Mouse (Mus musculus): Measurements from ENCODE around the gene Zfhx3. TPM values are rescaled to one million over a fixed set of nuclear protein-coding genes. Genes with fewer than 3 reads are reported as not detected.

Gene Zfhx3
- polyA plus RNA-seq, 1 experiment from 2014 or later, result 1.2 TPM

DNA sequence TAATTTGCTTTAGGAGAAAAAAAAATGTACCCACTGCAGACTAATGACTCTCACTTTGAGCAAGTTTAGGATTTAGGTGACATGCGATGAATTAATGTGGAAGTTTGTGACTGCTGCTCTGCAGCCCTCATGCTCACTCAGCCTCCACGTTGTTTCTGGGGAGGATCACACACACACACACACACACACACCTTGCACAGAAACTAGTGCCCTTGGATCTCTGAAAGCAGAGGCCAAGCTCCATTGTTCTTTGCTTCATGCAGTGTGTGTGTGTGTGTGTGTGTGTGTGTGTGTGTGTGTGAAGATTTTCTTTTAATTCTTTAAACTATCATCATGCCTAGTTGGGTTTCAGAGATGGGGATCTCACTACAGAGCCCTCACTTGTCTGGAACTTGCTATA is 1020.7 kb downstream of the Zfhx3 start:
- Histone ChIP-seq H3K4me2 (ENCODE audit: low read depth, low read length) (no peak overlapping the region), H3K9me3 (replicated peaks; ENCODE audit: control insufficient read depth, low read length) (no peaks in the 10 kb centered on the region), H3K27ac (ENCODE audit: low read length) (no peak overlapping the region), H3K9ac (ENCODE audit: low read depth, low read length) (no peak overlapping the region), H3K27me3 (ENCODE audit: control insufficient read depth, insufficient read depth, low read depth, low read length) (no peaks in the 10 kb centered on the region), H3K36me3 (ENCODE audit: control insufficient read depth, insufficient read depth) (no peaks in the 10 kb centered on the region), H3K4me1 (ENCODE audit: control insufficient read depth, low read depth, low read length) (no peaks in the 10 kb centered on the region), H3K4me3 (ENCODE audit: low read depth, low read length) (no peak overlapping the region)
- ATAC-seq (ENCODE audit: low read depth), result no peak
- WGBS (ENCODE audit: insufficient replicate concordance), result 63% methylated on average over 2 of the region's 2 CpGs

DNA sequence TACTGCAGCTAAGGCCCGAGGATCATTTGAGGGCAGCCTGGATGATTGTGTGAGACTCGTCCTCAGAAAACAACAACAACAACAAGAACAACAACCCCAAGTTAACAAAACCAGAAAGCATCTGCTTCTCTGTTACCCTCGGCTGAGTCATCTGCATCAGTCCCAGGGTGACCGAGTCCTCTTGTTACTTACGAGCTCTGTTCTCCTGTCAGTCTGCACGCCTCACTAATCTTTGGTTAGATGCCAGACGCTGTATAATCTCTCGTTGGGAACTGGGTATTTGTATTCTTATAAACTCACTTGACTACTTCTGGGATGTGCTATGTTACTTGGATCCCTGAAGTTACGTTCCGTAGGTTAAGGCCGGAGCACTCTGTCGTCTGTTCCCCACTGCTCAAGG is 1023.6 kb downstream of the Zfhx3 start:
- Histone ChIP-seq H3K36me3 (ENCODE audit: control insufficient read depth, insufficient read depth) (no peaks in the 10 kb centered on the region), H3K9me3 (replicated peaks; ENCODE audit: control insufficient read depth, low read length) (no peaks in the 10 kb centered on the region), H3K27me3 (ENCODE audit: control insufficient read depth, insufficient read depth, low read depth, low read length) (no peaks in the 10 kb centered on the region), H3K27ac (ENCODE audit: low read length) (no peak overlapping the region), H3K4me1 (ENCODE audit: control insufficient read depth, low read depth, low read length) (no peaks in the 10 kb centered on the region), H3K9ac (ENCODE audit: low read depth, low read length) (no peak overlapping the region), H3K4me3 (ENCODE audit: low read depth, low read length) (no peak overlapping the region), H3K4me2 (ENCODE audit: low read depth, low read length) (no peak overlapping the region)
- 73% methylated on average over 12 of the region's 12 CpGs for WGBS (ENCODE audit: insufficient replicate concordance)
- no peak for ATAC-seq (ENCODE audit: low read depth)

DNA sequence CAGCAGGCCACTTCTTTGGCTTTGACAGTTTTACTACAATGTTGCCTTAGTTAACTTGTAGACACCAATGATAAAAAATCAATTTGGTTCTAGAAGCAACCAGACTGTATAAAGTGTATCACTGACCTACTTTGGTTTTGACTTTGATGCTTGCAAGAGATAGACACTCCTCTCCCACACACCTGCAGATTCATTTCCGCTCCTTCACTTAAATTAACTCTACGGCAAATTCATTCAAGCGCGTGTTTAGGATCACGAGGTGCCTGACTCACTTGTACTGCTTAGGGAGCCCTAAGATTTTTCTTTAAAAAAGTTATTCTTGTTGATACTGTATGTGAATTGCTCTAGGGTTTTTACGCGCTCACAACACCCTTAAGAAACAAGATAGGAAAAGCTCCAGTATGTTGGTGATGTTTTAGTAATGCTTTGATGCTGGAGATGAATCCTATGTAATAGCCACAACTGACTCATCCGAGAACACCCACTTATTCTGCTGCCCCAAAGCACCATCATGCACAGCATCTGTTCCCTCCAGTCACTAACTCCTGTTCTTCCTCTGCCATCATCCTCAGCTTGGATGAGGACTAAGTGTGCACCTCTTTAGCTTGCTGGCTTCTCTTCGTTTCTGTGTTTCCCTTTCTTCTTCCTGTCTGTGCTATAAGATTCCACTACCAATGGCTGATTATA is 1031.3 kb downstream of the Zfhx3 start:
- Histone ChIP-seq H3K4me3 (ENCODE audit: low read depth, low read length) (no peak overlapping the region), H3K27me3 (ENCODE audit: control insufficient read depth, insufficient read depth, low read depth, low read length) (no peaks in the 10 kb centered on the region), H3K4me2 (ENCODE audit: low read depth, low read length) (no peak overlapping the region), H3K36me3 (ENCODE audit: control insufficient read depth, insufficient read depth) (no peaks in the 10 kb centered on the region), H3K9ac (ENCODE audit: low read depth, low read length) (no peak overlapping the region), H3K4me1 (ENCODE audit: control insufficient read depth, low read depth, low read length) (no peaks in the 10 kb centered on the region), H3K9me3 (replicated peaks; ENCODE audit: control insufficient read depth, low read length) (no peaks in the 10 kb centered on the region), H3K27ac (ENCODE audit: low read length) (no peak overlapping the region)
- no peak for ATAC-seq (ENCODE audit: low read depth)
- 73% methylated on average over 9 of the region's 9 CpGs for WGBS (ENCODE audit: insufficient replicate concordance)

DNA sequence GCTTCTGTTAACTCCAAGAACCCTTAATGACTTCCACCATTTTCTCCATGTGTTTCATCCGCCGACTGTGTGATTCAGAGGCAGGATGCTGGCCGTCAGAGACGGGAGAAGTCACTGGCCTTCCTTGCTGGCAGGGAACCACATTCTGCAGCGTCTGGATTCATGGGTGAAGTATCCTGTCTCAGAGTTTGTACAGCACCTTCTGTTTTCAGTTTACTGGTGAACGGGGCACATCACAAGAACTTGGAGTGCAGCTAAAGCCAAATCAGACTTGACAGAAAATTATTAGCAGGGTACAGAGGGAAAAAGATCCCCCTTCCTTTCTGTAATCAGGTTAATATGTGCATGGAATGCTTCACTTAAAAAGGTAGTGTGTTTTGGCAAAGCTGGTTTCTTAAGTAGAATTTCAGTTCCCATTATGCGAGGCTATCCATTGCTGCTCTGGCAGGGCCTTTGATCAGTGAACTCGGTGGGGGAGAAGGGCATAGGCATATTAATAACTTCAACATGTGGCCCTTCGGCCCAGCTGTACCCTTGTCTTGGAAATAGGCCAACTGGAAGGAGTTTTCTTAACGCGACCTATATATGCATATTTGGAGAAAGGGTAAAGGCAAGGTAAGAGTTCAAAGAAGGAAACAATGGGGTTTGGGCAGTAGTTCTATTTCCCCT is 1035.4 kb downstream of the Zfhx3 start:
- no peaks in the 10 kb centered on the region for H3K9me3 ChIP-seq (replicated peaks; ENCODE audit: control insufficient read depth, low read length)
- ATAC-seq (ENCODE audit: low read depth), result no peak

DNA sequence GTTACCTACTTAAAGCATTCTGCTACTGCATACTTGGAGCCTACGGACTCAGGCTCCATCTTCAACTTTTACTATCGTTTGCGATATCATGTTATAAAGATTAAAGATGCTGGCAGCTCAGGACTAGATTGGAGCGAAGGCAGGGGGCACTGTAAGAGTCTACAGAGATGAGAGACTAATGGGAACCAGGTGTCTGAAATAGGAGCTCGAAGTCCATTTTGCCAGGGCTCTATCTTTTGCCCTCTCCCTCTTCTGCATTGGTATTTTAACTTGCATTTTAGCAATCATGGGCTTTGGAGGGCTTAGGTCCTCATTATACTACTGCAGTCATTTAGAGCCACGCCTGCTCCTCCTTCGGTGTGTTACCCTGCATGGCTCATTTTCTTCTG is 1035.9 kb downstream of the Zfhx3 start:
- Histone ChIP-seq H3K36me3 (ENCODE audit: control insufficient read depth, insufficient read depth) (no peaks in the 10 kb centered on the region), H3K27ac (ENCODE audit: low read length) (no peak overlapping the region), H3K4me2 (ENCODE audit: low read depth, low read length) (no peak overlapping the region), H3K27me3 (ENCODE audit: control insufficient read depth, insufficient read depth, low read depth, low read length) (no peaks in the 10 kb centered on the region), H3K9ac (ENCODE audit: low read depth, low read length) (no peak overlapping the region), H3K4me3 (ENCODE audit: low read depth, low read length) (no peak overlapping the region), H3K9me3 (replicated peaks; ENCODE audit: control insufficient read depth, low read length) (no peaks in the 10 kb centered on the region), H3K4me1 (ENCODE audit: control insufficient read depth, low read depth, low read length) (no peaks in the 10 kb centered on the region)
- ATAC-seq (ENCODE audit: low read depth), result no peak
- WGBS (ENCODE audit: insufficient replicate concordance), result 65% methylated on average over 7 of the region's 7 CpGs

More for the DNA sequence above, 1035.4 kb downstream of the Zfhx3 start:
- Histone ChIP-seq H3K4me1 (ENCODE audit: control insufficient read depth, low read depth, low read length) (no peaks in the 10 kb centered on the region), H3K36me3 (ENCODE audit: control insufficient read depth, insufficient read depth) (no peaks in the 10 kb centered on the region), H3K4me3 (ENCODE audit: low read depth, low read length) (no peak overlapping the region), H3K27me3 (ENCODE audit: control insufficient read depth, insufficient read depth, low read depth, low read length) (no peaks in the 10 kb centered on the region), H3K9ac (ENCODE audit: low read depth, low read length) (no peak overlapping the region), H3K4me2 (ENCODE audit: low read depth, low read length) (no peak overlapping the region), H3K27ac (ENCODE audit: low read length) (no peak overlapping the region)
- 56% methylated on average over 11 of the region's 11 CpGs for WGBS (ENCODE audit: insufficient replicate concordance)

DNA sequence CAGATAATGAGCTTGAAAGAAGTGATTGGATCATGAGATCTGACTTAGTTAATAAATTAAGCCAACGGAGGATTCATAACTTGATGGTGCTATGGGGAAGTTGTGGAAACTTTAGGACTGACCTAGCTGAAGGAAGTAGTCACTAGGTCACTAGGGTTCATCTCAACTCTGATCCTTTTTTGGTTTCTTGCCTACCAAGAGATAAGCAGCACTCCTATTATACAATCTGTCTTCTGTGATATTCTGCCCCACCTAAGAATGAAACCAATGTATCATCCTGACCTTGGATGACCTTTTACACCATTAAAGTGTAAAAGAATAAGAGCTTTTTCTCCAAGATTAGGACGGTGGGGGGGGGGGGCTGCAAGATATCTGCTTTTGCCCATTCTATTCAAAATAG is 1042.5 kb downstream of the Zfhx3 start:
- Histone ChIP-seq H3K27ac (ENCODE audit: low read length) (no peak overlapping the region), H3K36me3 (ENCODE audit: control insufficient read depth, insufficient read depth) (no peaks in the 10 kb centered on the region), H3K9ac (ENCODE audit: low read depth, low read length) (no peak overlapping the region), H3K4me3 (ENCODE audit: low read depth, low read length) (no peak overlapping the region), H3K4me2 (ENCODE audit: low read depth, low read length) (no peak overlapping the region), H3K4me1 (ENCODE audit: control insufficient read depth, low read depth, low read length) (no peaks in the 10 kb centered on the region), H3K9me3 (replicated peaks; ENCODE audit: control insufficient read depth, low read length) (no peaks in the 10 kb centered on the region), H3K27me3 (ENCODE audit: control insufficient read depth, insufficient read depth, low read depth, low read length) (no peaks in the 10 kb centered on the region)
- 38% methylated on average over 2 of the region's 2 CpGs for WGBS (ENCODE audit: insufficient replicate concordance)
- no peak for ATAC-seq (ENCODE audit: low read depth)

DNA sequence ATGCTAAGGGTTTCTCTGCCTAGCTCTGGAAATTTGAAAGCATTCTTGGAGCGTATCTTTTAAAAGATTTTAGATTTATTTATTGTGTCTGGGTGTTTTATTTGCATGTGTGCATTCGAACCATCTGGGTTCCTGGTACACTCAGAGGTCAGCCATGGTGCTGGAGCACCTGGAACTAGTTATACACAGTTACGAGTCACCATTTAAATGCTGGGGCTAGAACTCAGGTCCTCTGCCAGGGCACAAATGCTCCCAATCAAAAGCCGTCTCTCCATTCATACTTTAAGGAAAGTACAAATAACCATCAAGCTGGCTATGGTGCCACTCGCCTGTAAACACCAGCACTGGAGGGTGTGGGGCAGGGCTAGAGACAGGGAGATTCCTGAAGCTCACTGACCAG is 1047.4 kb downstream of the Zfhx3 start:
- Histone ChIP-seq H3K4me3 (ENCODE audit: low read depth, low read length) (no peak overlapping the region), H3K9ac (ENCODE audit: low read depth, low read length) (no peak overlapping the region), H3K4me2 (ENCODE audit: low read depth, low read length) (no peak overlapping the region), H3K27me3 (ENCODE audit: control insufficient read depth, insufficient read depth, low read depth, low read length) (no peaks in the 10 kb centered on the region), H3K27ac (ENCODE audit: low read length) (no peak overlapping the region), H3K4me1 (ENCODE audit: control insufficient read depth, low read depth, low read length) (no peaks in the 10 kb centered on the region; the same call in 1 of the 2 replicates), H3K36me3 (ENCODE audit: control insufficient read depth, insufficient read depth) (no peaks in the 10 kb centered on the region), H3K9me3 (replicated peaks; ENCODE audit: control insufficient read depth, low read length) (no peaks in the 10 kb centered on the region)
- no peak for ATAC-seq (ENCODE audit: low read depth)
- WGBS (ENCODE audit: insufficient replicate concordance), result 61% methylated on average over 5 of the region's 5 CpGs

DNA sequence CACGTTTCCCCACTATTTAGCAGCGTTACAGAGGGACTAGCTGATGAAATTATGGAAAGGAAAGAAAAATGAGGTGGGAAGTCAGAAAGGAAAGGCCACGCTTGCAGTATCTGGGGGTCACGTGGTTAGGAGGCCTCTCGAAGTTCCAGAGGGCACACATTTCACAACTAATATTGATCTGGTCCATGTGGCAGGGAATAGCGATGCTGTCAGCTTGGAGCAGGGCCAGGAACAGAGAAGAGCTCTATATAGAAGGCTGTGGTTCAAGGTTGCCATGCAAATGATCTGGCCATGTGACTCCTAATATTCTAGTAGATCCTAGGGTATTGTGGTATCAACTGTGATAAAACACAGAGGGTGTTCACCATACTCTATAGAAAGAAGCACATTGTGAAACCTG is 1048.1 kb downstream of the Zfhx3 start:
- Histone ChIP-seq H3K9ac (ENCODE audit: low read depth, low read length) (no peak overlapping the region), H3K9me3 (replicated peaks; ENCODE audit: control insufficient read depth, low read length) (no peaks in the 10 kb centered on the region), H3K36me3 (ENCODE audit: control insufficient read depth, insufficient read depth) (no peaks in the 10 kb centered on the region), H3K27me3 (ENCODE audit: control insufficient read depth, insufficient read depth, low read depth, low read length) (no peaks in the 10 kb centered on the region), H3K4me2 (ENCODE audit: low read depth, low read length) (no peak overlapping the region), H3K4me3 (ENCODE audit: low read depth, low read length) (no peak overlapping the region), H3K27ac (ENCODE audit: low read length) (peak overlapping the region; percentile 59; the same call in 1 of the 2 replicates), H3K4me1 (ENCODE audit: control insufficient read depth, low read depth, low read length) (no peaks in the 10 kb centered on the region; the same call in 1 of the 2 replicates)
- WGBS (ENCODE audit: insufficient replicate concordance), result 53% methylated on average over 6 of the region's 6 CpGs
- ATAC-seq (ENCODE audit: low read depth), result peak; percentile 92

DNA sequence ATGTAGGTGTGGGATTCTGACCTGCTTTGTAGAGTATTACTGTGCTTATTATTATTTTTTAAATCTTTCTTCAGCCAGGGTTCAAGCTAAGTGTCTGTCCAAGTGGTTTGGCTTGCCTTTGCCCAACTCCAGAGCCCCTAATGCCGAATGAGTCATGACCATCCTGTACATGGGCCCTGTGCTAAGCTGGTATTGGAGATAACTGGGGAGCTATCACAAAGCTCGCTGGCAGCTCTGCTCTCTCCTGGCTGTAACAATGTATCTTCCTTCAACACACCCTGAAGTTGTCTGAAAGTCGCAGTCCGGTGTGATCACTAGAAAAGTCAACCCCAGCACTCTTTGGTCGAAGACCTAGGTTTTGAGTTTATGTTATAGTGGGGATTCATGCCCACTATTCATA is 1049.0 kb downstream of the Zfhx3 start:
- H3K36me3 ChIP-seq (ENCODE audit: control insufficient read depth, insufficient read depth), result no peaks in the 10 kb centered on the region
- 49% methylated on average over 5 of the region's 5 CpGs for WGBS (ENCODE audit: insufficient replicate concordance)
- no peak for ATAC-seq (ENCODE audit: low read depth)
- H3K4me1 ChIP-seq (ENCODE audit: control insufficient read depth, low read depth, low read length), result no peaks in the 10 kb centered on the region; the same call in 1 of the 2 replicates
- no peak overlapping the region for H3K9ac ChIP-seq (ENCODE audit: low read depth, low read length)
- no peak overlapping the region for H3K4me3 ChIP-seq (ENCODE audit: low read depth, low read length)
- H3K9me3 ChIP-seq (replicated peaks; ENCODE audit: control insufficient read depth, low read length), result no peaks in the 10 kb centered on the region
- no peak overlapping the region for H3K27ac ChIP-seq (ENCODE audit: low read length)
- no peak overlapping the region for H3K4me2 ChIP-seq (ENCODE audit: low read depth, low read length)
- no peaks in the 10 kb centered on the region for H3K27me3 ChIP-seq (ENCODE audit: control insufficient read depth, insufficient read depth, low read depth, low read length)
